Mouse (Mus musculus) gastrocnemius, postnatal 10 days (tissue): ENCODE measurements around the gene Zcchc10. TPM values are rescaled to one million over a fixed set of nuclear protein-coding genes. Genes with fewer than 3 reads are reported as not detected.
"Not testable (repeated sequence)": the region's sequence is repeated elsewhere in the genome, so short reads cannot be mapped to it uniquely, and the experiment has no call there.

Source experiments
- DNase-seq: peaks from one replicate; pipeline ENCODE4 v3.0.0; 2021; ENCODE audit warnings: mixed read lengths
- total RNA-seq, 2 experiments: library from RNA; stranded (reverse); gene quantifications; 2 replicates each; pipeline ENCODE4 v1.2.3; 2021

The Zcchc10 gene
- total RNA-seq, 2 experiments from 2014 or later: 9.4 to 10.0 TPM

DNA sequence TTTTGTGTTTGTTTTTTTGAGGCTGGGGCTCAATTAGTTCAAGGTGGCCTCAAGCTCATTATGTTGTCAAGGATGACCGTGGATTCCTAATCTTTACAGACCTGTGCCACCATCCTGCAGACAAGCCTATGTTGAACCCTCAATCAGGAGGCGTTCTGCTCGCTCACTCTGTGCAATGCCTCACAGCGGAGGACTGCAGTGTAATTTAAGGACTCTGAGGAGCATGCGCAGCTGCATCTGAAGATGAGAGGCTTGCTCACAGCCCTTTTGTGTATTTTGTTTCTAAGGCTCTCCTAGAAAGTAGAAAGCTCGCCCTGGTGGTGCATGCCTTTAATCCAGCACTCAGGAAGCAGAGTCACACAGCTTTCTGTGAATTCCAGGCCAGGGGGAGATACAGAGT lies 7.5 kb upstream of the Zcchc10 start:
- no peak for DNase-seq

- no peak for DNase-seq
Observed at GRCm38 (mm10) chr11:53318041-53318440, 6.4 kb upstream of the Zcchc10 start.

DNA sequence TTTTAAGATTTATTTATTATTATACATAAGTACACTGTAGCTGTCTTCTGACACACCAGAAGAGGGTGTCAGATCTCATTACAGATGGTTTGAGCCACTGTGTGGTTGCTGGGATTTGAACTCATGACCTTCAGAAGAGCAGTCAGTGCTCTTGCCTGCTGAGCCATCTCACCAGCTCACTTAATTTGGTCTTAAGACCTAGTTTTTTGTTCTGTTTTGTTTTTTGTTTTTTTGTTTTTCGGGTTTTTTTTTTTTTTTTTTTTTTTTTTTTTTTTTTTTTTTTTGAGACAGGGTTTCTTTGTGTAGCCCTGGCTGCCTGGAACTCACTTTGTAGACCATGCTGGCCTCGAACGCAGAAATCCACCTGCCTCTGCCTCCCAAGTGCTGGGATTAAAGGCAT lies 5.9 kb upstream of the Zcchc10 start:
- DNase-seq: not testable (repeated sequence)

DNA sequence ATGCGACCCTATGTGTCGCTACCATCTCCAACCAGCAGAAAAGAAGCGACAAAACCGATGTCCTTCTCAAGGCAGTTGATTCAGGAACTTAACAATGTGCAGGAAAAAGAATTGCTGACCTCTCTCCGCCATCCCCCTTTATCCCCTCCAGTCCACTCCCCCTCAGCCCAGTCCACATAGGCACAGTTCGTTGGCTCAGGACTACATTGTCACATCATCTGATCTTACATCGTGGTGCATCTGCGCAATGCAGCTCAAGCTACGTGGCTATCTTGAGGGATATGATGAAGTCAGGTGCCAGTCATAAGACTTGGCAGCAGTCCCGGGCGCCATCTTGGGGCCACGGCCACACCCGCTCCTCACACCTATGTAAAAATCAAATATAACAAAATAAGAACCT lies 4.6 kb upstream of the Zcchc10 start:
- DNase-seq: not testable (repeated sequence)

DNA sequence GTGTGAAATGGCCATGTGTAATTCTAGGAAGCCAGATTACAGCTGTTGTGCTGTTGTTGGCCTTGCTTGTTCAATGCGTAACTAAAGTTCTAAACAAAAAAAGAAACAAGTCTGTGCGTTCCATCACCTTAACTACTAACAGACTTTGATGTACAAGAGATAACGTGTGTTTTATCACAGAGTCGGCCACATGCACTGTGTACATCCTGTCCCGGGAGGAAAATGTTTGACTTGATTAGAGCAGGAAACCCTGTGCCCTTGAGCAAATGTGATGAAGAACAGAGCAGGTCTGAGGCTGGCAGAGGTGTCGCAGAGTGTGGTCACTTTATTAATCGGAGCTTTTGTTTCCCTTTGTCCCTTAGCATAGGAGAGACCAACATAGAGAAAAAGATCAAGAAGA lies 5.8 kb downstream of the Zcchc10 start:
- DNase-seq: no peak

DNA sequence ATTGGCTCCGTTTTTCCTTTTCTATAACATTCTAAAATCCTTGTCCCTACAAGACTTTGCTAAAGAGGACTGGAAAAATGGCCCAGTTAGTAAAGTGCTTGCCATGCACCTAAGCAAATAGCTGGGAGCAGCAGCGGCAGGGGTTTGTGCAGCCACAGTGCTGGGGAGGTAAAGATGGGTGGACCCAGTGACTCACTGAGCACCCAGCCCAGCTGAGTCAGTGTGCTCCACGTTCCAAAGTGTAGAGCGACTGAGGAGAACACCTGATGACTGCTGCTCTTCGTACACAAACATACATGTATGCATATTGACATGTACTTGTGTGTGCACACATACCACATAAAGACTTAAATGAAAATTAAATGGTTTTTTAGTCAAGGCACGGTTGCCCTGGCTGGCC lies 6.6 kb downstream of the Zcchc10 start:
- DNase-seq: no peak

DNA sequence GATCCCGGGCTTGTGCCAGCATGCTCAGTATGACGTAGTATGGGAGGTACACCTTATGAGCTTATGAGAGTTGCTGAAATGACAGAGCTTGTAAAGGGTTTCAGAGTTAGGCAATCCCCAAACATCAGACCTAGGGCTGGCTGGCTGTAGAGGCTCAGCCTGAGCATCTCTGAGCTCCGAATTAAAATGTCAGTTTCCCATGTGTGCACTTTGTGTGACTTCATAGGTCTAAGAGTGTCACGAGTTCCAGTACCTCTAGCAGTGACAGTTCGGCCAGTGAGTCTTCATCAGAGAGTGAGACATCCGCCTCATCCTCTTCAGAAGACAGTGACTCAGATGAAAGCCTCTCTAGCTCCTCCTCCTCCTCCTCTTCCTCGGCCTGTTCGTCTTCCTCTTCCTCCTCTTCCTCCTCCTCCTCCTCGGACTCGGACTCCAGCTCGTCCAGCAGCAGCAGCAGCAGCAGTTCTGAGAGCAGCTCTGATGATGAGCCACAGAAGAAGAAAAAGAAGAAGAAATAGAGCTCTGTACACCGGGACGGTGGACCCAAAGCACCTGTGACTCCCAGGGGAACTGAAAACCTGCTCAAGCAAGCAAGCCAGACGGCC lies 7.7 kb downstream of the Zcchc10 start:
- no peak for DNase-seq

DNA sequence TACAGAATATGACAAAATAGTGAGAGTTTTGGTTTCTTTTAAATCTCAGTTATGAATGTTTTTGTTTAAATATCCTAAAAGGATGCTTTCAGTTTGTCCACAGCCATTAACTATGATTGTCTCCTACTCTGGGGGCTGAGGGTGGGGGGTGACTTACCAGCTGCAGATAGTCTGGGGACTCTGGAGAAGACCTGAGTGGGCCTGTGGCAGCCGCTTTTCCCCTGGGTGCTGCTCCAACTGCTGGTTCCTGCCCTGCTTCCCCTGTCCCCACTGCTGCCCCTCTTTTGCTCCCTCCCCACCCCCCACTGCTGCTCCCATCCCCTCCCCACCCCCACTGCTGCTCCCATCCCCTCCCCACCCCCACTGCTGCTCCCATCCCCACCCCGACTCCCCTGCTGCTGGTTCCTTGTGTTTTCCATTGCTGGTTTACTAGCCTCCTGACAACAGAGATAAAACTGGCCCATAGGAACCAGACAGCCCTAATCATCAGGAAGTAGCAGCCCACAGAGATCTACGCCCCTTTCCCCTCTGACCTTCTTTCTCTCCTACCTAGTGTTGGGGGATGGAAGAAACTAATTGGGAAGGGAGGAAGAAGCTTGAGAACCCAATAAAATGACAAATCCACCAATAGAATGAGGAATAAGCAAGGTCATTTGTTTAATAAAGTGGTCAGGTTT lies 11.2 kb downstream of the Zcchc10 start:
- DNase-seq: no peak

GRCm38 (mm10) chr11:53336182-53336571 lies 11.7 kb downstream of the Zcchc10 start:
- DNase-seq: no peak

GRCm38 (mm10) chr11:53336924-53337323 lies 12.4 kb downstream of the Zcchc10 start:
- DNase-seq: no peak

DNA sequence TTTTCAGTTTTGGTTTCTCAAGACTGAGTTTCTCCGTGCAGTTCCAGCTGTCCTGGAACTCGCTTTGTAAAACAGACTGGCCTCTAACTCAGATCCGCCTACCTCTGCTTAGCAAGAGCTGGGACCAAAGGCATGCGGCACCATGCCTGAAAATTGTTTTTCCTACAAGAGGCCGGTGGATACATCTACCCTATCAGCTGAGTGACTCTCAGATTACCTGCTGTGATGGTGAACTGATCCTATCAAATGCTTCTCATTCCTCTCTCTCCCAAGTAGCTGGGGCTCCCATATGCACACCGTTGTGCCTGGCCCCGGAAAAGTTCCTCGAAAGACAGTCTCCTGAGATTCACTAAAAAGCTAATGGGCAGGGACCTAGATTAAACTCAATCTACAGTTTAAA lies 13.2 kb downstream of the Zcchc10 start:
- DNase-seq: no peak

- DNase-seq: not testable (repeated sequence)
Observed at GRCm38 (mm10) chr11:53341019-53341418, 16.5 kb downstream of the Zcchc10 start.

DNA sequence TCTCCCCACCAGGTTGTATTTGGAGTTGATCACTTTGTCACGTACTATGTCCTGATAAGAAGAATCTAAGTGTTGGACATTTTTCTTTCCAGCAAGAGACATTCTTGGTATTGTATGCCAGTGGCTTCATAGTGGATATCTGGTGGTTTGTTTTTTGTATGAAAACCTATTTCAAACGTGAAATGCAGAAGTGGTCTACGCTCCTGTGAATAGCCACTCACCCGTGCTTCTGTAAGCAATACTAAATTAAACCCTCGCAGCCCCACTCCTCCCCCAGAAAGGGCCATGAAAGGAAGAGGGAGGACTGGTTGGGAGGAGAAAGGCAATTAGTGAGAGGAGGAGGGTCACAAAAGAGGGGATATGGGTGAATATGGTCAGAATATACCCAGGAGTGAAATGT lies 18.2 kb downstream of the Zcchc10 start:
- DNase-seq: no peak

- no peak for DNase-seq
Observed at GRCm38 (mm10) chr11:53345328-53345727, 20.8 kb downstream of the Zcchc10 start.

DNA sequence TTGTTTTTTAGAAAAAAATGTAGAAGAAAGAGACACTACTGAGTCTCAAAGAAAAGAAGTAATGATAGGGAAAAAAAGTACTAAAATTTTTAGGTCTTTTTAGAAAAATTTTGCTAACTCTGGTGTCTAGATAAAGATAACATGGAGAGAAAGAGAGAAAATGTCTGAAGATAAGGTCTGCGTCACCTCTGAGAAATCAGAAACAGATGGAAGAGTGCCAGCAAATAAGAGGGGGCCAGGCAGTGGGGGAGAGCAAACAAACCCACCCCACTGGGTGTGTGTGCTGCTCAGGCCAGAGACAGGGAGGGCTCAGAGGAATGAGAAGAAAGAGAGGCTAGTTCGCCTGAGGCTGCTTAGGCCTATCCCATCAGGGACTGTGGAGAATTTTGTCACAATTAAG lies 21.3 kb downstream of the Zcchc10 start:
- no peak for DNase-seq

GRCm38 (mm10) chr11:53350291-53351223 lies 26.1 kb downstream of the Zcchc10 start, which contains the start of gene Aff4:
Gene Aff4 (plus strand): TSS chr11:53350833.
- peak; percentile 85 for DNase-seq

GRCm38 (mm10) chr11:53351224-53351942 lies 26.9 kb downstream of the Zcchc10 start:
- peak; percentile 36 for DNase-seq

DNA sequence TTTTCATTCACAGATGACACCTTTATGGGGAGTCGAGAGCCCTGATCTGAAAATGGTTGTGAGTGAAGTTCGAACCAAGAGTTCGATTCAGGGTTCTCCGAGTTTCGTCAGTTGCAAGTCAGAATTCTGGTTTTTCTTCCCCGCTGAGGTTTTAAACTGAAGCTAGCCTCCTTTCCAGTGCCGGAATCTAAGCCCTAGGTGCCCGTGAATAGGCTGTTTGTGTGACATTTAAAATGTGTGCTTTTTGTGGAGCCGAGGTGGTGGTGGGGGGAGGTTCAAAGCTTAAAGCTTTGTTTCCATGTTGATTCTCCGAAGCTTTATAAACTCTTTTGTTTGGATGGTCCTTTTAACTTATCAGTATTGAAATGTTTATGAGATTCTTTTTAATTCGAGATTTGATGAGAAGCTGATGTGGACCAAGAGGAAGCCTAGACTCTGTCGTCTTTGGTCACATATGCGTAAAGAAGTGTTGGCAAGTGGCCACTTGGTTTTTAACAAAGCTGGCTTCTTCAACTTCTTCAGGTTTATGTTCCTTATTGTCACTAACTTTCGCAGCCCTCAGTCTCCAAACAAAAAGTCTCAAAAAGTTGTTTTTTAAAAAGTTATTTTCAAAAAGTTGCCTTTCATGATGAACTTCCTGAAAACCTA lies 27.6 kb downstream of the Zcchc10 start:
- DNase-seq: no peak

DNA sequence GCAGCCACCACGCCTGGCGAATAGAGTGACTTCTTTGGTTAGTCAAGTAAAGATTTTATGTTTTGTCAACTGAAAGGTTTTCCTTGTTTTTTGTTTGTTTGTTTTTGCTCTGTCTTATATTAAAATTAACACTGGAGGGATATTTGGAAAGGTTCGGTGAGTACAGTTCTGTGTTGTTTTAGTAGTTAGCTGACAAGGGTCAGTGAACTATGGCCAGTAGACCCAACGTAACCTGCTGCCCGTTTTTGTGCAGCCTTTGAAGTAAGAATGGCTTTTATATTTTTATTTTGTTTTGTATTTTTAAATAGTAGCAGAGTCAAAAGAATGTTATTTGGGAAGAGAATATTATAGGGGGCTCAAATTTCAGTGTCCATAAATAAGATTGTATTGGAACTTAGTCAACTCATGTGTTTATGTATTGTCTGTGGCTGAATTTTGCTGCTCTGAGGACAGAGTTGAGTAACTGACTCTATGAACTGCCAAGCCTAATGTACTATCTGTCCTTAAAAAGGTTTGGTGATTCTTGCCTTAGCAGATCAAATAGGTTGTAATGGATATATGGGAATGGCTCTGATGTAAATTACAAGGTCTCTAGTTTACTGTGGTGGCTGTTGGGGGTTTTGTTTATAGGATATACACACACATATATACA lies 34.2 kb downstream of the Zcchc10 start:
- no peak for DNase-seq

DNA sequence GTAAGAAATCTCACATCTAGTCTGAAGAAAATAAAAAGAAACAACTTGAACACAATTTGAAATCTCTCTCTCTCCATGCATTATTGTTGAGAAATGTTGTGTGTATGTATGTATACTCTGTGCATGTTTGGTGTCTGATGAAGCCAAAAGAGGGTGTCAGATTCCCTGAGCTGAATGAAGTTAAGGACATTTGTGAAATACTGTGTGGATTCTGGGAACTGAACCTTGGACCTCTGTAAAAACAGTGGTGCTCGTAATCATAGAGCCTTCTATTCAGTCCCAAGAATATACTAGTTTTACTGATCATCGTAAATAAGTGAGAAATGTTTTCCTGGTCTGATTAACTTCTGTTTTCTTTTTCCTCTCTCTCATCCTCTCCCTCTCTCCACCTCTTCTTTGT lies 42.6 kb downstream of the Zcchc10 start:
- DNase-seq: no peak

- DNase-seq: no peak
Observed at GRCm38 (mm10) chr11:53378918-53379317, 54.4 kb downstream of the Zcchc10 start.
